Mouse (Mus musculus): ENCODE measurements around the gene Fam57b.
A peak's percentile ranks its signal among the peaks of the same experiment; 100 is the strongest.

DNA sequence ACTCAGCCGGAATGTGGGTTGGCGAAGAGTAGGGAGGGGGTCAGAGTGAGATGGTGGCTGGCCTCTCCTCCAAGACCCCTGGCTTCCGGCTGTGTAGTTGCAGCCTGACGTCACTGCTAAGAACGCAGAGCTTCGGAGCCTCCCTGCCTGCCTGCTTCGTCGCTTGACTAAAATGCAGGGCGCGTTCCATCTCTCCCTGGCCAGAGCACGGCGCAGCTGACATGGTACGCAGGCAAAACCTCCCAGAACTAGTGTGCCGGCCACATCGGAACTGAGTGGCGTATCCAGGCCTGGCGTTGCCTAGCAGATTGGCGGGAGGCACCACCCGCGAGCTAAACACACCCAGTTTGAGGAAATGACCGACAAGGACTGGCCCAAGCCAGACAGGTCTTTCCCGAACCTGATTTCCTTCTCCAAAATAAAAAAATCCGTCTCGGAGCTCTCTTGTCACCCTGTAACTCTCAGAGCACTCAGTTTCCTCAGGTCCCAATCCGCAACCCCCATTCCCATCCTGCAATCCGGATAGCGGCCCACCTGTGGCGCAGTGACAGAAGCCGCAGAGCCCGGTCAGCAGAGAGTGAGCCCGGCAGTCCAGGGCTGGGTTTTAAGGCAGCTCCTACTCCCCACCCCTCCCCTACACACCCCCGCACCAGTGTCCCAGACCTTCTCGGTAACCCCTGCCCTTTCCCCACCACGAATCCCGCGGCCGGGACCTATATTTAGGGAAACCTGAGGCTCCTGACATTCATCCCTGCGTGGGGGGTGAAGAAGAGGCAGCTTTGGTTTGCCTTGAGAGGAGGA, 2.2 kb downstream of the Fam57b start:
- peak; percentile 93 for TF ChIP-seq POLR2A (IDR thresholded peaks at IDR 0.05; ENCODE audit: extremely low read depth, insufficient read depth, low read length)
- peak; percentile 32; the same call in 1 of the 2 replicates for TF ChIP-seq CTCF (IDR thresholded peaks at IDR 0.05; ENCODE audit: extremely low read depth, insufficient read depth, low read length)
